Mouse (Mus musculus) T-cell, adult 2 months (primary cell): ENCODE results near the gene Hmox2.
"Not testable (repeated sequence)": the region's sequence is repeated elsewhere in the genome, so short reads cannot be mapped to it uniquely, and the experiment has no call there.

Experiments used
- DNase-seq: peaks from one replicate; pipeline ENCODE4 v3.0.0; 2022; ENCODE audit warnings: low spot score

Hmox2 gene

DNA sequence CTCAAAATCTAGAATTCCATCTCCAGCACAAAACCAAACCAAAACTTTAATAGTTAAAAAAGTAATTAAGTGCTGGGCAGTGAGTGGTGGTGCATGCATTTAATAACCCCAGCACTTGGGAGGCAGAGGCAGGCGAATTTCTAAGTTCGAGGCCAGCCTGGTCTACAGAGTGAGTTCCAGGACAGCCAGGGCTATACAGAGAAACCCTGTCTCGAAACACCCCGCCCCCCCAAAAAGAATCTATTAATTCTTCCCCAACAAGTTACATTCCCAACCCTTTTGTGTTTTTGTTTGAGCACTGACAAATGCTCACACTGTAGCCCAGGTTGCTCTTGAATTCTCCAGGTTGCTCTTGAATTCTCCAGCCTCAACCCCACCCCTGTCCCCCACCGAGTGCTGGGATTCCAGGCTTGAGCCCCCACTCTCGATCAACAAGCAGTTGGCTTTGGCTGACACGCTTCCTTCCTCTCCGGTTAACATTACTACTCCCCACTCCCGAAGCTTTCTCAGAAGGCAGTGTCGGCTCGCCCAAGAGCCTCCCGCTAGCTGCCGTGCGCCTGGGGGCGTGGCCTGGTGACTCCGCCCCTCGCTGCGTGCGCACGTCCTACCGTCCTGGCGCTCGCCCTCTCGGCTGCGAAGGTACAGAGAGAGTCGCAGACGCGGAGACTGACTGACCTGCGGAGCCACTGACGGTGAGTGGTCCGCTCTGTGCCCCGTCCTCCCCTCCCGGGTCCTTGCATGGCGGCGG is at the start of gene Hmox2:
Hmox2 (plus strand) TSS at position 582 of the 748 bp plus-strand sequence.
- peak; percentile 92 for DNase-seq

DNA sequence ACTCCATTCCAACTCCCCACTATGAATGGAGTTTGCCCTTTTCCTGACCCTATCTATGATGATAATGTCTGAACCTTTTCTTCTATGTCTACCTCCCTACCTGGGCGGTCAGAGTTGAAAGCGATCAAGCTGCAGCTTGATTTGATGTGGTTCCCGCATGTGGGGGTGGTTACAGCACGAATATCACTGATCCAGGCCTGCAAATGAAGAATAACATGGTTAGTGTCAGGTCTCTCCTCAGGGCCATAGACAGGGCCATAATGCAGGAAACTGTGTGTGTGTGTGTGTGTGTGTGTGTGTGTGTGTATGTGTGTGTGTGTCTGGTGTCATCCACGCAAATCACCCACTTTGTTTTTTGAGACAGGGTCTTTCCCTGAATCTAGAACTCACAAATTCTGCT is 49.3 kb upstream of the Hmox2 start:
- peak; percentile 16 for DNase-seq

DNA sequence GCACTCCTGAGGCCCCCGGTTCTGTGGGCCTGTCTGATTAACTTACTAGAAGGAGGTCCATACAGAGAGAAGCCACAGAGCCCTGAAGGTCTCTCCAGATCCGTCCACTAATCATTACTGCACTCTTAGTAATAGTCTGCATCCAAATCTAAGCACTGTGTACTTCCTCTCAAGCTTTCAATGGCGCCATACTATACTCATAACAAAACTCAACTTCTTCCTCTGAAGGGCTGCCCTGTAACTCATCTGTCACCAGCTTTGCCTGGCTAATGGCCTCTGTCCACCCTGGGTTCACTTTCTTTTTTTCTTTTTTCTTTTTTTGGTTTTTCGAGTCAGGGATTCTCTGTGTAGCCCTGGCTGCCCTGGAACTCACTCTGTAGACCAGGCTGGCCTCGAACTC is 48.1 kb upstream of the Hmox2 start:
- no peak for DNase-seq

DNA sequence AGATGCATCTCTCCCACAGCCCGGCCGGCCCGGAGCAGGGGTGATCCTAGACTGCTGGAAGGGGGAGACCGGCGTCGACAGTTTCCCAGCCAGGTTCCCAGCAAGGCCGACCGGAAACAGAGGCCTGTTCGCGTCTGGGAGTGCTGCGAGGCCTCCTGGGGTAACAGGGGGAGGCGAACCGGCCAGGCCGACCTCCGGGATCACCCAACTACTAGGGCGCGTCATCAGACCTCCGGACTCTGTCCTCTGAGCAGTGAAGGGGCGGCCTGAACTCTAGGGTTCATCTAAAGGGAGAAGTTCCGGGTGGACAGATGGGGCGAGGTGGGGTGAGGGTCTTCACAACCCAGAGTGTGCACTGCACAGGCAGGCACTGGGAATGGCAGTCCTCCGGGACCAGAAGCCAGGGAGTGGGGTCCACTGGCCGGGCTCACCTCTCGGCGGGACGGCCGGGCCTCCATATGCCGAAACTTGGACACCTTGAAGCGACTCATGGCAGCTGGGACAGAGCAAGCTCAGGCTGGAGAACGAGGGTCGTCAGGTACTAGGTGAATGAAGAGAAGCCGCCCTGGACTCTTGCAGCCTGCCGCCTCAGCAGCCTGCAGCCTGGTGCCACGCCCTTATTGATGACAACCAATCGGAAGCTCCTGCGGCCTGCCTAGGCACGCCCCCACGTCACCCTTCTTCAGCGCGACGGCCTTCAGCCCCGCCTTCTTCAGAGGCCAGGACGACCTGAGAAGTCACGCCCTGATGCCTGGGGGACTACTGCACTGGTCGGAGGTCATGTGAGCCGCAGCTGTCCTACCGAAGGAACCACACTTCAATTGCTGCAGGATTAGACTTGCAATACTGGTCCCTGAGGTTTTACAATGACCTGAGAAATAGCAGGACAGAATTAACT is 46.8 kb upstream of the Hmox2 start, which contains the start of gene Coro7:
Coro7 (minus strand) TSS at position 657 of the 898 bp plus-strand sequence.
- DNase-seq: peak; percentile 89

DNA sequence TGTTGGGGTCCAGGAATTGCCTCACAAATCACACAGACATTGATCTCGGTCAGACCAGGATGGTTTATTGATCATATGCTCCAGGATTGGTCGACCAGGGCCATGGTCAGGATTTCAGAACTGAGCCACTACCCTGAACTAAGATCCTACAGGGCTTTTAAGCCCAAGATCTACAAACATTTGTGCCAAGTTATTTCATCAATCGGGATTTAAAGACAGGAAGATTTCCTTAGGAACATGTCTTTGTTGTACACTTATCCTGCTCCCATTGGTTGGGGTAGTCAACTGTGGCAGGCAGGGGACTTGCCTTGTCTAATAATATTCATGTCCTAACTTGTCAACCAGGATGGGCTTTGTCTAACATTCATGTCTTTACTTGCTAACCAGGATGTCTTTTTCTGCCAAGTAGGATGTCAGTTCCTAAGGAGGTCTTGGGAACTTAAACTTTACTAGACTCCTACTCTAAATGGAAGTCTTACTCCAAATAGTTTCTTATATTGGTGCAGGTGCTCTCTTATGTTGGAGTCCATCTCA is 45.2 kb upstream of the Hmox2 start:
- DNase-seq: not testable (repeated sequence)

DNA sequence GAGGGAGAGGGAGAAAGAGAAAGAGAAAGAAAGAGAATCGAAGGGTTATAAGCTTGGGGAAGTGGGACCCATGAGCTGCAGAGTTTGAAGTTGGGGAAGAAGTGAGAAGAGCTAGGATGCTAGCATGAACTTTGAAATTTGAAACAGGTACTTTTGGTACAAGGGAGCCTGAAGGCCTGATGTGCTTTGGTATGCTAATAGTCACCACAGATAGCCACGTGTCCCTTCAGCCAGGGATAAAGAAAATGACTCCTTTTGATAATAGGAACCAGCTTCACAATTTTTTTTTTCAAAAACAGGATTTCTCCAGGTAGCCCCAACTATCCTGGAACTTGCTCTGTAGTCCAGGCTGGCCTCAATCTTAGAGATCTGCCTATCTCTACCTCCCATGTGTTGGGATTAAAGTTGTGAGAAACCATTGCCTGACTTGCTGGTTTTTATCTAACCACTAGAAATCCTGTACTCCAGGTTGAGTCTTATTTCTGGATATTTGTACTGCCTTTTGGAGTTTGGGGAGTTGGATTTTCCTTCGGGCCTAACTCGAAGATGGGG is 43.5 kb upstream of the Hmox2 start:
- no peak for DNase-seq

DNA sequence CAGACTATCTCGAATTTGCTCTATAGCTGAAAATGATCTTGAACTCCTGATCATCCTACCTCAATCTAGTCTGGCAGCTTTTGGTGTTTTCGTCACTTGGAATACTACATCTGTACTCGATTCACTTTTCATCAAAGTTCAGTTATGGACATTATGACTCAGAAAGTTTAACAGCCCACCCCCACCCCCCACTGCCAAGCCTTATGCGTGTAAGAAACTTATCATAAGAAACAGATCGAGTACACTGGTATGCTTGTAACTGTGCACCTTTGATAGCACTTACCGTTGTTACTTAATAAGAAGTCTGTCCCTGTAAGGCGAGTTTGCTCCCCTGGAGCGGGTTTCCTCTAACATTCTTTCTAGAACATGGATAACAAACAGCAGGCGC is 43.0 kb upstream of the Hmox2 start:
- no peak for DNase-seq

DNA sequence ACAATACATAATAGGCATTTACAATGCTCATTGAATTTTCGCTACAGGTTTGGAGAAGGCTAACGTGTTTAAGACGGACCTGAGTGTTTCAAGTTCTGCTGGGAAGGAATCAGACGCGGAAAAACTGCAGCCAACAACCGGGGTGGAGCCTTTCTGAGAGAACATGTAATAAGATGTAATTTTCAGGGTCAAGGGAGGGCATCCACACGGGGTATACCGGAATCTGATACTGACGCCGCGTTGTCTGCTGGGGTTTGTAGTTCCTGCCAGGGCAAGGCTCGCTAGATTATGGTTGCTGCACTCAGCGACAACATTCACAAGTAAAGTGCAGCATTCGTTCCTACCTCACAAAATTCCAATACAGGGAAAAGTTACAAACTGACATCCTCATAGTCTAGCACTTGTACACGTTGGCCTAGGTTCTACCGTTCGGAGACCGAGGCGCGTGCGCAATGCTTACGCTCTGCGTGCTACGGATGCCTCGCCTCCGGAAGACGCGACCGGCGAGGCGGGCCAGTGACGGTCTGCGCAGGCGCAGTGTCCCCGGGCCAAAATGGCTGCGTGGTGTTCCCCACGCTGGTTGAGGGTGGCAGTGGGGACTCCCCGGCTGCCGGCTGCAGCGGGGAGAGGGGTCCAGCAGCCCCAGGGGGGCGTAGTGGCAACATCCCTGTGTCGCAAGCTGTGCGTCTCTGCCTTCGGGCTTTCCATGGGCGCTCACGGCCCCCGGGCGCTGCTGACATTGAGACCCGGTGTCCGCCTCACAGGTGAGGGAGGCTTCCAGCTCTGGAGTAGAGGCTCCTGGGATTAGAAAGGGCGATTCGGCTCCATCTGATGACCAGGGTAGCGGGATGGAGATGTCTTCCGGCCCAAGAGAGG is 42.3 kb upstream of the Hmox2 start:
- peak; percentile 95 for DNase-seq

DNA sequence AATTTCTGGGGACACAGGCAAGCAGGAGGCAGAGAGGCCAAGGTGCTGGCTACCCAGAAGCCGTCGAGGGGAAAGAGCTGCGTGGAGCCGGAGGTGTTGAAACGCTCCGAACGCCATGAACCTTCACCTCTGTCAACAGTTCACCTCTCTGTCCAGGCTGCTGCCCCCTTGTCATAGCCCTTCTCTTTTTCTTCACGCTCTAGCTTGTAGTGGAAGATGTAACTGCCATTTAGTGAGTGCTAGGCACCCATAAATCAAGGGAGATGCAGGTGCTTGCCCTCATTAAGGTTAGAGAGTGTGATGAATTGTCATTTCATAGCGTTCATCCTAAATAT is 41.7 kb upstream of the Hmox2 start:
- no peak for DNase-seq

DNA sequence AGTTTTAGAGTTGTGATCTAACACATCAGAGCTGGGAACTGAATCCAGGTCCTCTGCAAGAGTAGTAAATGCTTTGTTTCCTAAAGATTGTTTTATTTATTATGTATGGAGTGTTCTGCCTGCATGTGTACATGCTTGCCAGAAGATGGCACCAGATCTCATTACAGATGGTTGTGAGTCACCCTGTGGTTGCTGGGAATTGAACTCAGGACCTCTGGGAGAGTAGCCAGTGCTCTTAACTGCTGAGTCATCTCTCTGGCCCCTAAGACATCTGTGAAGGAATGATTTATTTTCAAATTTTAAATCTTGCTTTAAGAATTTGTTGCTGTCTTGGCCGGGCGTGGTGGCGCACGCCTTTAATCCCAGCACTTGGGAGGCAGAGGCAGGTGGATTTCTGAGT is 36.8 kb upstream of the Hmox2 start:
- not testable (repeated sequence) for DNase-seq

DNA sequence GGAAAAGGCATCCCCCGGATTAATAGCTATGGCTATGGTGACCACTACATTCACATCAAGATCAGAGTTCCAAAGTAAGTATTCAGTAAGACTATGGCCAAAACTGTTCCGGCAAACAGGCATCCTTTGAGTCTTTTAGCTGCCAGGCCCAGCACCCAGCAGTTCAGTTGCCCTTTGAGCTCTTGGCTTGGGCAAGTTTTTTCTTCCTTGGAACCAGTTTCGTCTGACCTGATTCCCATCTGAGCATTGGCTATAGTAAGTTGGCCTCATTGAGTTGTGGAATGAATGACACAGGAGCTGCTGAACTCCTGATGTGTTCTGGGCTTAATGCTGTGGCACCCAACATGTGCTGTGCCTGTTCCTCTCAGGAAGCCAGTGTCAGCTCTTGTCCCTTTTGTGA is 24.9 kb upstream of the Hmox2 start:
- no peak for DNase-seq

DNA sequence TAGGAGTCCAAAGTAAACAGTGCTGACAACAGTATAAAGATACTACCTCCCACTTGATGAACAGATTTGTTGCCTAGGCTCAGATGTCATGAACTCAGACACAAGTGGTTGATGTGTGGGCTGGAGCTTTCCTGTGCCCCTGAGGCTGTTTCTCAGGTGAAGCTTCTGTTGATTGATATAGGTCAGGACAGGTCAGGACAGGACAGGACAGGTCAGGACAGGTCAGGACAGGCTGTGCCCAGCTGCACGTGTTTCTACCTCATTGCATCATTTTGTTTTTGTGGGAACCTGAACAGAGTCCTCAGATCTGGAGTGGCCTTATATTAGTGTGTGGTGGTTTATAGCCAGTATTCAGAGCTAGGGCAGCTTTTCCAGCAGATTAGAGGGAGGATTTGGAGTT is 23.5 kb upstream of the Hmox2 start:
- DNase-seq: no peak

DNA sequence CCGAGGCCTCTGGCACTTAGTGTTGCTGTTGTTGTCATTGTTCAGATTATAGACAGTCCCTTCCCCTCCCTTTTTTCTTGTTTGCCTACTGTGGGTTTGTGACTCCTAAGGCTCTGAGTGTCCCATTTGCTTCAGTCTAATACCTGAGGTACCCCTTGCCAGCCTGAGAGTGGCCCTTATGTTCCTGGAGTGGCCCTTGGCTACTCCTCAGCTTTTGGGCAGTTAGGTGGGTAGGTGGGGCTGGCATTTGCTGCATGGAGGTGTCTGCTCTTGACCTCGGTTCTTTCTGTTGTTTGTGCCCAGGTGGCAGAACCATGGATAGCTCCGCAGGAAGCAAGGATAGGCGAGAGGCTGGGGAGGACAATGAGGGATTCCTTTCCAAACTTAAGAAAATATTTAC is 20.6 kb upstream of the Hmox2 start:
- no peak for DNase-seq

DNA sequence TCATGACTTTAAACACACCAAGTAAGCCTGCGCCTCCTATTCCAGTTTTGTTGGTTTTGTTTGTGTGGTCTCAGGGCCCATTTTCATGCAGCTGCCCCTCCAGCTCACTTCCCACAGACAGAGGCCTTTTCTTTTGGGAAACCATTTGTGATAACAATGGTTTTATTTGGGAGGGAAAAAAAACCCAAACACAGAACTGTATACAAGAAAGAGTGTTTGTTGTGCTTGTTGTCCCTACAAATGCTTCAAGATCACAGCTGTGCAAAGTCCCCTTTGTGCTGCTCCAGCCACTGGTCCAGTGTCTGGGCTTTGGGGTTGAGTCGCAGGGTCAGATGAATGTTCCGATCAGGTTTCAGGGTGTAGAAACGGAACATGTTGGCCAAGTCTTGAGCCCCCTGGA is 15.0 kb upstream of the Hmox2 start:
- no peak for DNase-seq

DNA sequence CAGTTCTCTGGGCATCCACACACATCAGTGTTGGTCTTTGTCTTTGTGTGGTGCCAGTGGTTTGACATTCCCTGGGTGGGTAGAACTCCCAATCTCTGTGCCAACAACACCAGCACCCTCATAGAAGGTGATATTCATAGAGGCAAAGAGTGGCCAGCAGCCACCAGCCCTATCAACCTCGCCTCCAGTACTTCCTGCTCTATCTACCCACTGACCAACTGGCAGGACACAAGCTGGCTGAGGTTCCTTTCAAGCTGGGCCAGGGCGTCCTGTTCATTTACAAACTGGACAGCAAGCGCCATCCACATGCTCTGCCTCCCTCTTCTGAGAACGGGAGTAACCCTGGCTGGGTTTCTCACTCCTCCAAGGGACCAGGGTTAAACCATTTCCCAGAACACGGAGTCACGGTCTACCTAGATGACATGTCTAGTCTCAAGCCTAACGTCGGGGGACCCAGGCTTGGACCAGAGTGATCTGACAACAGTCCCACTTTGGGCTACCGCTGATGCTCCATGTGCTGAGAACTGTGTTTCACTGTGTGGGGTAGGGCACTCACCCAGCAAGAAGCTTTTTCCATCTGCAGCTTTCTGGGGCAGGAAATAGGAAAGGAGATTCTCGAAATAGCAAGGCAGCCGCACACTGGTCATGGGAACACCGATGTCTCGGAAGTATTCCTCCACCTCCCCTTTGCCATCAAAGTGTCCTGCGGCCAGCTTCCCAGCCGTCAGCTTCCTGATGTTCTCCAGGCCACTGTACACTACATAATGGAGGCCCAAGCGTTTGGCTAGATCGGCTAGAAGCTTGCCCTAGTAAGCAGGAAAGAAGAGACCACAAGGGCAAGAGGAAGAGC is 12.1 kb upstream of the Hmox2 start:
- DNase-seq: no peak

DNA sequence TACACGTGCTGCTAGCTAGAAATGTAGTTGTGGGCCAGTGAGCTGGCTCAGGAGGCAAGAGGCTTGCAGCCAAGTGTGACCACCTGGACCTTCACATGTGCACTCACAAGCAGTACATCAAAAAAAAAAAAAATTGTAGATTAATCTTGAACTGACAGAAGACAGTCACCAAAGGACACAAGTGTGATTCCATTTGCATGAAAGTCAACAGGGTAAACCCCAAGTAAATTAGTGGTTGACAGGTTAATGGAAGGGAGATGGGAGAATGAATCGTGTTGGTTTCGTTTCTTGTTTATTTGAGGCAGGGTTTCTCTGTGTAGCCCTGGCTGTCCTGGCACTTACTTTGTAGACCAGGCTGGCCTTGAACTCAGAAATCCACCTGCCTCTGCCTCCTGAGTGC is 8.3 kb upstream of the Hmox2 start:
- no peak for DNase-seq

DNA sequence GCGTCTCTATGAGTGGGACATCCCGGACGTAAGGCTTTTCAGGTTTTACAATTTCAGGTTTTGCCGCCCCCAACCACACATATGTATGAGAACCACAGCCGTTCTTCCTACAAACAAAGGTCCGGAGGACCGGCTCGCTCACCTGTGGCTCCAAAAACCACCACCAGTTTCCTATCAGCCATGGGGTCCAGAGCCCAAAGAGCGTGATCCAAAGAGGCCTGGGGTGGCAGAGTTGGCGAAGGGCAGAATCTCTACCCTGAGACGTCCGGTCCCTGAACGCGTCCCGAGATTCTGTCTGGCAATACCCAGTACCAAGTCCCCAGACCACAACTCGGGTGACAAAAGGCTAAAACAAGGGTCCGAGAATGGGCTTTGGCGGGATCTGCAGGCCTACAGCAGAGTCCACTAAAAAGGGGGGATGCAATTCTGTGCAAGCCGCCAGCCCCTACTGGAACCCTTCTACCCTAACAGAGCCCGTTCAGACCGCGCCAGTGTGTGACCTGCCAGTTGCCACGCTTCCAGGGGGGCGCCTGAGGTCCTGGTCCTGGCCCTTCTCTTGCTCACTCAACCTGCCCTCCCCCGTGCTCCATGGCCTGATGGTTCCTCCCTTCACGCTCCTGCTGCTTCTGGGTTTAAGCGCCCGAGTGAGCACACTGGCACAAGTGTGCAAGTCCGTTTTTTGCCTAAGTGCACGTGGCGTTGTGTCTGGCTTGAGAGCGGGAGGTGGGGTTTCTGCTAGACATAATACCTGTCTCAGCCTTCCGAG is 7.2 kb upstream of the Hmox2 start, which contains the start of gene Nmral1:
Nmral1 (minus strand) TSS at position 604 of the 766 bp plus-strand sequence.
- DNase-seq: peak; percentile 29

DNA sequence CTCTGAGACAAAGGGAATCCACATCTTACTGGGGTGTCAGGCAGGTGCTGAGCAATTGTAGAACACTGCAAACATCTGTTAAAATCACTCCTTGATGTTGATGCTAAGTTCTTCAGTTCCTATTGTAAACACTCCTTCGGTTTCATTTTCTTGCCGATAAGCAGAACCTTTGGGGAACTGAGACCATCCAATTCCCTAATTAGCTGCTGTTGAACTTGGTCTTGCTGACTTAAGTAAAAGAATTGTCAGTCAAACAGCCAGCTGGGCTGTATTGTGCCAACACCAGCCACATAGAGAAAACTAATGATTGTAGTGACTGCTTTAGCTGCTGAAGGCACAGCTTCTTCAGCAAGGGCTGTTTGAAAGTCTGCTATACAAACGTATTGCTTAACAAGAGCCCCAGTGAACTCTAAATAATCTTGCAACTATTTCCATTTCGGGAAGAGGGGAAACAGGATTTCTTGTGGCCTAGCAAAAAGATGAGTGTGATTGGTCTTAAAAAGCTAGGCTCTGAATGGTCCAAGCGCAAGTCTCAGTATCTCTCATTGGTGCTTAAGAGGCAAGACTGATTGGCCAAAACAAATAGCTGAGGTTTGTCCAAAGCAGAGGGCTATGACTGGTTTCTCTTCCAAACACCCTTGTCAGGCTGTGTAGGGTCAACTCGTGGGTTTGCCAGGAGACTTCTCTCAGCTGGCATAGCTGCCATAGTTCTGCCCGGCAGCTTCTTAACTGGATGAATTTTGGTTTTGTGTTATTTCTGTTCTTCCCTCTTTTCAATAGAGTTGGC is 3.8 kb upstream of the Hmox2 start:
- DNase-seq: no peak

DNA sequence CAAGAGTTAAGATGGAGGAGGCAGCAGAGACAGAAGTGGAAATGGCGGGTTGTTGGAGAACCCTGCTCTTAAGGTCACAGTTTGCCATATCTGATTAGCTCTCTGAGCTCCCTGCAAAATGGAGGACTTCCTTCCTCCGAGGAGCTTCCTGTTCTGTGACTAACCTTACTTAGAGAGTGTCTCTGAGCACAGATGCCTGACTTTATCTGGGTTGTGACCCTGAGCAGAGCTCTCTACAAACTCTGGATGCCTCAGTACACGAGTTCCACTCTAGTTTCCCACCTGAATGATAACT is 3.3 kb upstream of the Hmox2 start:
- no peak for DNase-seq
